Mouse (Mus musculus) liver, embryonic 14.5 days (tissue): Measurements from ENCODE around the gene Gpatch2.

Experiments used
- CTCF ChIP-seq: IDR thresholded peaks from 2 replicates; pipeline ENCODE4 v1.5.1; 2016; ENCODE audit warnings: antibody characterized with exemption, low read depth, control low read depth
- EP300 ChIP-seq: IDR thresholded peaks from 2 replicates; pipeline ENCODE4 v1.6.1; 2016; ENCODE audit warnings: antibody characterized with exemption, low read depth

DNA sequence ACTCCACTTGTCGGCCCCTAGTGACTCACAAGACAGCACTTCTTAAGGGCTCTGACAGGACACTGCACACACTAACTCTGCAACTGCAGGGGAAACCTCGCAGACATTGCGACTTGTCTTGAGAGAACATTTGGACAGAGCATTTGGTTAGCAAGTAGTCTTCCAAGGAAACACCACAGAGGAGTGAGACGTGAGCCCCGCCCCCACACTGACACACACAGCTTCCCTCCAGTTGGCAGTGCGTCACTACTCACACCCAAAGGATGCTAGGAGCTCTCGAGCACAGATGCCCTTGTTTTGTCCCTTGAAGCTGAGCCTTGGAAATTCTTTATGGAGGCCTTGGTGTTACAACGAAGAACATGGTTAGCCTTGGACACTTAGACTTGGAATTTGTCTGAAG is 70.4 kb downstream of the Gpatch2 start:
- TF ChIP-seq CTCF (no peak), EP300 (no peak)
